Mouse (Mus musculus) cortical plate, adult 2 months (tissue): ENCODE results near the gene Gm20683. TPM values are rescaled to one million over a fixed set of nuclear protein-coding genes. Genes with fewer than 3 reads are reported as not detected.

Experiments used
- H3K27ac ChIP-seq: fragments of 200-500 bp; 2 replicates; pipeline ENCODE4 v1.5.1; 2012; ENCODE audit warnings: low read length, control low read depth, inconsistent platforms; ENCODE audit not compliant: insufficient read depth
- H3K4me1 ChIP-seq: fragments of 200-500 bp; 2 replicates; pipeline ENCODE4 v1.6.1; 2011; ENCODE audit warnings: low read length; ENCODE audit not compliant: control insufficient read depth, insufficient read depth
- H3K4me3 ChIP-seq: fragments of 200-500 bp; 2 replicates; pipeline ENCODE4 v1.5.1; 2011; ENCODE audit warnings: mild to moderate bottlenecking, low read length, control low read depth; ENCODE audit not compliant: insufficient read depth
- CTCF ChIP-seq: fragments of 200-500 bp; IDR thresholded peaks from 2 replicates; pipeline ENCODE4 v1.5.1; 2011; ENCODE audit warnings: mild to moderate bottlenecking, control low read depth, low read length; ENCODE audit not compliant: insufficient read depth; ENCODE audit errors: extremely low read depth
- POLR2A ChIP-seq: fragments of 200-500 bp; IDR thresholded peaks from 2 replicates; pipeline ENCODE4 v1.6.1; 2011; ENCODE audit warnings: mild to moderate bottlenecking, low read length, control low read depth; ENCODE audit not compliant: insufficient read depth; ENCODE audit errors: extremely low read depth
- polyA plus RNA-seq: library from polyadenylated mRNA; depleted of rRNA; stranded (reverse); fragments of >200 nt; gene quantifications from 2 replicates; pipeline ENCODE4 v1.2.3, GENCODE M21; 2012

Gene Gm20683
- polyA plus RNA-seq, 1 experiment = 40.8 TPM

DNA sequence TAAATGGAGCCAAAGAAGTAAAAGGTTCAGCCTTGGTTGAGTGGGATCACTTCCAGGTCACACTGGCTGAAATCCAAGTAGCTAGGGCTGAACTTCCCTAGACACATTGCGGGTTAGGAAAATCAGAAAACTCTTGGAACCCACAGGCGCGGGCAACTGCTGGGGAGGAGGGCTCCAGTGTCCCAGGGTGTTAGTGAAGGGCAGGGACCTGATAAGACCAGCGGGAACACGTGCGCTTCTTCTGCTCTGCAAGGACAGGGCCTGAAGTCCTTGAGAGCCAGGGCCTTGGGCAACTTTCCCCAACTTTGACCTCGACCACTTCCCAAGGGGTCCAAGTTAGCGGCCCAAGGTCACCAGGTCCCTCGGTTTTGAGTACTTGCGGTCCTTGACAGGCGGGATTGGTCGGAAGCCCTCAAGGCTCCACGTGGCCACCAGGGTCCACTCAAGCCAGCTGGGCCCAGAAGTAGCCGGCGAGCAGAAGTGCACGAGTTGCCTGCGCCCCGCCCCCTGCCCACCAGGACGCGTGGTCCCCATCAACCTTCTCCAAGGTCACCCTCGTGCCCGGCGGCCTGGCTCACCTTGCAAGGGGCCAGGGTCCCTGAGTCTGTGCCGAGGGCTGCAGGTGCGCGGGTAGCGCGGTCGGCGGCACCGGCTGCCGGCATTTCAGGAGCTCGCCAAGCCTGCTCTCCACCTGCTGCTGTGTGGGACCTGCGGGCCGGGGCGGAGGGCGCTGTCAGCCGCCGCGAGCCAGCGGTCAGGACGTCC is 26.5 kb upstream of the Gm20683 start:
- Histone ChIP-seq H3K4me3 (peak overlapping the region; percentile 58), H3K27ac (no peak overlapping the region), H3K4me1 (peaks cover 3% of the 10 kb centered on the region; the same call in 1 of the 2 replicates)
- TF ChIP-seq POLR2A = no peak

DNA sequence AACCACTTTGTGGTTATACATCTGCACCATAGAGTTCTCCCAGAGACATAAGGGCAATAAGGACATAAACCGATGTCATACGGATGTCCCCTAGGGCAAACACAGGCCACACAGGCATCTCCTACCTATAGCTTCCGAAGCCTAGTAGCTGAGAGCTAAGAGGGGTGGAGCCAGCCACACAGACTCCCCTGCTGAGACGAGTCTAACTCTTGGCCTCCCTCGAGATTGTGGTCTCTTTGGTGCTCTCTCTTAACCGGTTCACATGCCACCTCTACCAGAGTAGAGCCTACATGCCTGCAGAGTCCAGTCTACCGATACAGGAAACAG is 25.9 kb upstream of the Gm20683 start:
- Histone ChIP-seq H3K4me1 (peaks cover 3% of the 10 kb centered on the region; the same call in 1 of the 2 replicates), H3K4me3 (peak overlapping the region; percentile 58), H3K27ac (no peak overlapping the region)
- TF ChIP-seq POLR2A (no peak), CTCF (no peak)

DNA sequence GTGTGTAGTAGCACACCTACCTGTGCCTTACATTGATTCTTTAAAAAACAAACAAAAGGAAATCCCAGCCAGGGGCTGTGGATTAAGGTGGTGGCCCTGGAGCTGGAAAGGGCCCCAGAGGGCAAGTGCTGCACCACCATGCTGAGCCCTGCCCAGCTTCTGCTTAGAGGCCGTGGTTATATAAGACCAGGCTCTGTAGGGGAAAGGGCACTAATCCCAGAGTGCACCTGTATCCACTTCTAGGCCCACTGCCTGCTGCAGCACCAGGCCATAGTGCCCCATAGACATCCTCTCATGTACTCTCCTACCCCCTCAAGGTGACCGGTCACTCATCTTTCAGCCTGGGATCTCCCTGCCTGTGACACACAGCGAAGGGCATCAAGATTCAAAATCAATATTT is 24.6 kb upstream of the Gm20683 start:
- H3K27ac ChIP-seq = no peak overlapping the region
- TF ChIP-seq POLR2A (no peak), CTCF (no peak)
- H3K4me1 ChIP-seq = peaks cover 3% of the 10 kb centered on the region; the same call in 1 of the 2 replicates
- H3K4me3 ChIP-seq = no peak overlapping the region

DNA sequence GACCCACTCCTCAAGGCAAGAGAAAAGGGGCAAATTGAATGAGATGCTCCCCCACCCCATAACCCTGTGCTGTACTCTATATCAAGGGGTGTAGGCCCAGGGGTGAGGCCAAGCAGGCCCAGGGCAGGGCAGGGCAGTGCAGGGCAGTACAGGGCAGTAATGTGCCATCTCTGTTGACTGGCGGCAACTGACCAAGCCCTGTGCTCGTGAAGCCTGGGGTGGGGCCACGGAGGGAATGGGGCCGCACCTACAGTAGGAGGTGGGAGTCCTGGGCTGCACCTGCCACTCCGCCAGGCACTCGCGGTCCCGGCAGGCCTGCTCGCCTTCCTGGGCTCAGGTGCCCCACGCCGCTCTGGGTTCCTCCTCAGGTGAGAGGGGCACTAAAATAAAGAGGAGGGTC is 23.7 kb upstream of the Gm20683 start:
- no peak for TF ChIP-seq POLR2A
- TF ChIP-seq CTCF = no peak
- Histone ChIP-seq H3K4me1 (peaks cover 6% of the 10 kb centered on the region), H3K27ac (no peak overlapping the region), H3K4me3 (no peak overlapping the region)

DNA sequence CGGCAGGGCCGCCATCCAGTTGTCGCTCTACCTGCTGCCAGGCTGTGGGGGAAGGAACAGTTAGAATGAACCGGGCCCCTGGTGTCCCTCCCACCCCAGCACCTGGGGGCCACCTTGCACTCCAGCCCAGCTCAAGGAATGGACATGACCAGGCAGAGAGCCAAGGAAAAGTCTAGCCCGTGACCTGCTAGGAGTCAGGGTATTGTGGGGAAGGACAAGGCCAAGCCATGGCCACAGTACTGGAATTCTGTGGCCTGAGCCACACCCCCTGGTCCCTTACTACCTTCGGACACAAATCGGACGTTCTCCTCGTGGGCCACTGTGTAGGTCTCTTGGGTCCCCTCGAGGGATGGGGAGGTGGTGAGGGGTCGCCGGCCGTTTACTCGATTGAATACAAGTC is 22.7 kb upstream of the Gm20683 start:
- Histone ChIP-seq H3K27ac (no peak overlapping the region), H3K4me1 (peaks cover 6% of the 10 kb centered on the region), H3K4me3 (no peak overlapping the region)
- no peak for TF ChIP-seq CTCF

DNA sequence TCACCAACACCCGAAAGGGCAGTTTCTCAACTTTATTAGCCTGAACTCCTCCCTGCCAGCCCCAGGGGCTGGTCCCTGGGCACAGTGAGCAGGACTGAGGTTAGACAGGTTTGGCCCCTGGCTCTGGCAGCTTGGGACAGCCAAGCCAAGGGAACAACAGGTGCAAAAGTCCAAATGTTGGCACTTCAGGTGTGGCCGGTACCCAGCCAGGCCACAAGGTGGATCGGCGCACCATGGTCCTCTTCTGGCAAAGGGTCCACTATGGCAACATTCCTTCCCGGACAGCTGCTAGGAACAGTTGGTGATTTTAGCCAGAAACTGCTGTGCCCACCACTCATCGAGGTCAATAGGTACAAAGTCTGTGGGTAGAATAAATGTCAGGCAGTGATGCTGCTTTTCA is 22.1 kb upstream of the Gm20683 start:
- TF ChIP-seq CTCF (no peak), POLR2A (no peak)
- Histone ChIP-seq H3K4me3 (no peak overlapping the region), H3K4me1 (peaks cover 6% of the 10 kb centered on the region), H3K27ac (no peak overlapping the region)

DNA sequence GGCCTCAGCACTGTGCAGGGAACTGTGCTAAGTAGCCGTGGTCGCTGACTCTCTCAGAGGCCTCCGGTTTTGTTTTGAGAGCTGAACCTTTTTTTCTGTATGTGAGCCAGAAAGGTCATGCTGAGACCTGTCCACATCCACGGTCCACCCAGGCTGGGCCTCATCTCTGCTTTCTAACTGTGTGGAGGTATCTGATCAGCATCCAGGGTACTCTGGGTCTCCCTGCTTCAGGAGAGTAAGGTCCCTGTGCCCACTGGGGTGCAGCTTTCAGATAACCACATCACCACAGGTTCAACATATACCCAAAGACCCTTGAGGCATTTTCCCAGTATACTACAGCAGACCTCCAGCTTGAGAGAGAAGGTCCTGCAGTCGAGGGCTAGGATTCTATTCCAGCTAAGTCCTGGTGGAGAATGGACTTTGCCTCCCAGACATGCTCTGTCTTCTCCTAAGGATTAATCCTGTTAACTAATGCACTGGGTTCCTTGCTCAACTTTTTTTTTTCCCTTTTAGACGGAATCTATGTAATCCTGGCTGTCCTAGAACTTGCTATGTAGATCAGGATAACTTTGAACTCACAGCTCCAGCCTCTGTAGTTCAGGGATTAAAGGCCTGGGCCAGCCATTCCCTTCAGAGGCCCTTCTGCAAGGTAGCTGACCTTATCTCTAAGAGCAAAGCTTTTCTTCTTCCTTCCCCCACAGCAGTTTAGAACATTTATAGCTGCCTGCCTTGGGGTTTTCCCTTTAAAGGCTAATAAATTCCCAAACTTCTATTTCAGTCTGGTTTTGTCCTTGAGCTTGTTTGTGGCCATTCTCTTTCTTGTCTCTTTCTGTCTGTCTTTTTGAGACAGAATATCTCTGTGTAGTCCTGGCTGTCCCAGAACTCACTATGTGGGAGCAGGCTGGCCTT is 20.4 kb upstream of the Gm20683 start:
- Histone ChIP-seq H3K4me3 (peak overlapping the region; percentile 57), H3K27ac (peak overlapping the region; percentile 88), H3K4me1 (peaks cover 3% of the 10 kb centered on the region)
- no peak for TF ChIP-seq CTCF
- no peak for TF ChIP-seq POLR2A

DNA sequence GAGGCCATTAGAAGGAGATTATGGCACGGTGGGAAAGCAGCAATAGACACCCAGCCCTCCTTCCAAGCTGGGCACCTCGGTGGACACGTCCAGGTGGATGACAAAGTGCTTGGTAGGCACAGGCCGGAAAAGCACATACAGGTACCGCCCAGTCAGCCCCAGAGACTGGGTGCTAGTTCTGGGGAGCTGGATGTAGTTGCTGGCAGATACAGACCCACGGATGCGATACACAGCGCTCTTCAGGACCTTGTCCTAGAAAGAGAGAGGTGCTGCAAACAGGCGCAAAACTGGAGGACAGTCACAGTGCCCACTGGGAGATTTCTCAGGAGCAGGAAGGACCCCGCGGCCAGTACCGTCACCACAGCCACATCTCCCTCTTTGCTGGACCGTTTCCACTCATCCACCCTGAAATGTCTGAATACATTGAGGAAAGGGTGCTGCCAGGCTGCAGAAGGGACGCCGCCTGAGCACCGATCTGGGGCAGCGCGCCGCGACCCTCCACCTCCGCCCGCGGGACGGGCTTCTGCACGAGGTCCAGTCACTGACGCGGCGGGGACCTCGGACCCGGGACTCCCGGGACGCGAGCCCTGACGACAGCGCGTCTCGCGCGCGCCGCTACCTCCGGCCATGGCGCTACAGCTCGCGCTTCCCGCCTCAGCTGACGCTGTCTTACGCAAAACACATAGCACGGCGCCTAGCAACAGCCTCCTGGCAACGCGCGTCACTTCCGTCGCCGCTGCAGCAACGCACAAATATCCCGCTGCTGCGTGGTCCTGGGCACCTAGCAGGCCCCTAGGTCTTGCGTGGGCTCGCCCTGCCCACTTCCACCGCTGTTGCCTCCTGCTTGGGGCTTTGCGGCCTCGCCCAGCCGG is 19.5 kb upstream of the Gm20683 start, which contains the start of gene Wdr90:
TSS of gene Wdr90 (minus strand) at position 670 of the 872 bp plus-strand sequence.
- Histone ChIP-seq H3K4me3 (peak within 1 kb of the TSS; percentile 57), H3K27ac (peak within 1 kb of the TSS; percentile 88), H3K4me1 (peaks cover 3% of the 10 kb centered on the region; the same call in 1 of the 2 replicates)
- TF ChIP-seq CTCF (no peak), POLR2A (peak; percentile 93)

DNA sequence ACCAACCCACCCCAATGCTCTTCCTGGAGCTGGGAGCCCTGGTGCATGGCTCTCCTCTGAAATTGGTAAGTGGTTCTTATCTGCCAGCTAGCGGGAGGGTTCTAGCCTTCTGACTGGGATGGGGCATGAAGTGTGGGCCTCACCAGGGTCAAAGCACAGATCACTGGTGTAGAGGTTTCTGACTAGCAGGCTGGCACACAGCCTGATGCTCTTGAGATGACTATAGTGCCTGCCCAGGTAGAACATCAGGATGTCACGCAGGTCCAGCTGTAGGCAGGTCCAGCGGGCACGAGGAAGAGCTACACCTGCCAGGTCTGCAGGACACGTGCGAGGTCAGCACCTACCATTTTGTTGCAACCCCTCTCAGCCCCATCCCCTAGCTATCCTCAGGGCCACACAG is 18.7 kb upstream of the Gm20683 start:
- TF ChIP-seq POLR2A (no peak), CTCF (no peak)
- H3K4me3 ChIP-seq = peak overlapping the region; percentile 57
- H3K27ac ChIP-seq = no peak overlapping the region
- H3K4me1 ChIP-seq = peaks cover 3% of the 10 kb centered on the region; the same call in 1 of the 2 replicates
